Mouse (Mus musculus): ENCODE measurements around the gene Shisa6. TPM values are rescaled to one million over a fixed set of nuclear protein-coding genes. Genes with fewer than 3 reads are reported as not detected.

Gene Shisa6
- polyA plus RNA-seq, 1 experiment = 0.27 TPM

- Histone ChIP-seq H3K4me1 (ENCODE audit: control insufficient read depth, insufficient read depth, low read length) (no peaks in the 10 kb centered on the region), H3K27me3 (ENCODE audit: control insufficient read depth, insufficient read depth, low read length) (no peaks in the 10 kb centered on the region), H3K27ac (ENCODE audit: control insufficient read depth, insufficient read depth, low read depth, low read length) (no peak overlapping the region), H3K4me3 (ENCODE audit: control insufficient read depth, low read depth, low read length) (no peak overlapping the region), H3K36me3 (ENCODE audit: control insufficient read depth, insufficient read depth, low read length) (no peaks in the 10 kb centered on the region)
- TF ChIP-seq POLR2A (IDR thresholded peaks at IDR 0.05; ENCODE audit: control insufficient read depth, low read depth, low read length) = no peak
- no peak for TF ChIP-seq CTCF (IDR thresholded peaks at IDR 0.05; ENCODE audit: control insufficient read depth, insufficient read depth, insufficient replicate concordance, low read depth, low read length)
Observed at GRCm38 (mm10) chr11:66177781-66178180, 348.0 kb downstream of the Shisa6 start.

- Histone ChIP-seq H3K27me3 (ENCODE audit: control insufficient read depth, insufficient read depth, low read length) (no peaks in the 10 kb centered on the region), H3K27ac (ENCODE audit: control insufficient read depth, insufficient read depth, low read depth, low read length) (no peak within 1 kb of the TSS), H3K36me3 (ENCODE audit: control insufficient read depth, insufficient read depth, low read length) (no peaks in the 10 kb centered on the region), H3K4me1 (ENCODE audit: control insufficient read depth, insufficient read depth, low read length) (peaks cover 5% of the 10 kb centered on the region), H3K4me3 (ENCODE audit: control insufficient read depth, low read depth, low read length) (peak within 1 kb of the TSS; percentile 62)
- TF ChIP-seq CTCF (IDR thresholded peaks at IDR 0.05; ENCODE audit: control insufficient read depth, insufficient read depth, insufficient replicate concordance, low read depth, low read length) = no peak
- peak; percentile 34; the same call in 1 of the 2 replicates for TF ChIP-seq POLR2A (IDR thresholded peaks at IDR 0.05; ENCODE audit: control insufficient read depth, low read depth, low read length)
Observed at GRCm38 (mm10) chr11:66167801-66168651, 357.7 kb downstream of the Shisa6 start, which contains the start of gene Dnah9. Gene Dnah9, minus strand, starts transcription at chr11:66168551.

- H3K27me3 ChIP-seq (ENCODE audit: control insufficient read depth, insufficient read depth, low read length) = no peaks in the 10 kb centered on the region
- peaks cover 5% of the 10 kb centered on the region for H3K4me1 ChIP-seq (ENCODE audit: control insufficient read depth, insufficient read depth, low read length)
- no peak overlapping the region for H3K27ac ChIP-seq (ENCODE audit: control insufficient read depth, insufficient read depth, low read depth, low read length)
- H3K36me3 ChIP-seq (ENCODE audit: control insufficient read depth, insufficient read depth, low read length) = no peaks in the 10 kb centered on the region
- TF ChIP-seq CTCF (IDR thresholded peaks at IDR 0.05; ENCODE audit: control insufficient read depth, insufficient read depth, insufficient replicate concordance, low read depth, low read length) (no peak), POLR2A (IDR thresholded peaks at IDR 0.05; ENCODE audit: control insufficient read depth, low read depth, low read length) (no peak)
- H3K4me3 ChIP-seq (ENCODE audit: control insufficient read depth, low read depth, low read length) = no peak overlapping the region
Observed at GRCm38 (mm10) chr11:66164022-66164421, 361.7 kb downstream of the Shisa6 start.

All from testis, adult 2 months (tissue).